Mouse (Mus musculus): ENCODE data around the gene Mgst2.

Gene Mgst2

GRCm38 (mm10) chr3:51660060-51660459, at the start of gene Mgst2:
TSS of gene Mgst2 (plus strand) at chr3:51660360.
- peak; percentile 43 for DNase-seq (ENCODE audit: low spot score)

GRCm38 (mm10) chr3:51611972-51612371, 48.2 kb upstream of the Mgst2 start:
- peak; percentile 63 for DNase-seq (ENCODE audit: low spot score)

GRCm38 (mm10) chr3:51612398-51613356, 47.5 kb upstream of the Mgst2 start:
- DNase-seq (ENCODE audit: low spot score), result no peak

- no peak for DNase-seq (ENCODE audit: low spot score)
Measured at GRCm38 (mm10) chr3:51614278-51614677, 45.9 kb upstream of the Mgst2 start.

GRCm38 (mm10) chr3:51623956-51624355, 36.2 kb upstream of the Mgst2 start:
- no peak for DNase-seq (ENCODE audit: low spot score)

GRCm38 (mm10) chr3:51627741-51628140, 32.4 kb upstream of the Mgst2 start:
- DNase-seq (ENCODE audit: low spot score), result no peak

GRCm38 (mm10) chr3:51628977-51629376, 31.2 kb upstream of the Mgst2 start:
- DNase-seq (ENCODE audit: low spot score), result no peak

- DNase-seq (ENCODE audit: low spot score), result no peak
Measured at GRCm38 (mm10) chr3:51630746-51631145, 29.4 kb upstream of the Mgst2 start.

- no peak for DNase-seq (ENCODE audit: low spot score)
Measured at GRCm38 (mm10) chr3:51631971-51632370, 28.2 kb upstream of the Mgst2 start.

- no peak for DNase-seq (ENCODE audit: low spot score)
Measured at GRCm38 (mm10) chr3:51634451-51634850, 25.7 kb upstream of the Mgst2 start.

GRCm38 (mm10) chr3:51635960-51636359, 24.2 kb upstream of the Mgst2 start:
- DNase-seq (ENCODE audit: low spot score), result no peak

- DNase-seq (ENCODE audit: low spot score), result no peak
Measured at GRCm38 (mm10) chr3:51636700-51637099, 23.5 kb upstream of the Mgst2 start.

GRCm38 (mm10) chr3:51637326-51637725, 22.8 kb upstream of the Mgst2 start:
- DNase-seq (ENCODE audit: low spot score), result no peak

- no peak for DNase-seq (ENCODE audit: low spot score)
Measured at GRCm38 (mm10) chr3:51638260-51638659, 21.9 kb upstream of the Mgst2 start.

GRCm38 (mm10) chr3:51645484-51645883, 14.7 kb upstream of the Mgst2 start:
- DNase-seq (ENCODE audit: low spot score), result no peak

GRCm38 (mm10) chr3:51646301-51646700, 13.9 kb upstream of the Mgst2 start:
- DNase-seq (ENCODE audit: low spot score), result peak; percentile 33

- DNase-seq (ENCODE audit: low spot score), result no peak
Measured at GRCm38 (mm10) chr3:51647356-51647755, 12.8 kb upstream of the Mgst2 start.

GRCm38 (mm10) chr3:51648037-51648664, 12.0 kb upstream of the Mgst2 start:
- peak; percentile 73 for DNase-seq (ENCODE audit: low spot score)

- peak; percentile 55 for DNase-seq (ENCODE audit: low spot score)
Measured at GRCm38 (mm10) chr3:51649426-51649825, 10.7 kb upstream of the Mgst2 start.

GRCm38 (mm10) chr3:51649986-51650385, 10.2 kb upstream of the Mgst2 start:
- DNase-seq (ENCODE audit: low spot score), result no peak

- DNase-seq (ENCODE audit: low spot score), result no peak
Measured at GRCm38 (mm10) chr3:51651149-51651548, 9.0 kb upstream of the Mgst2 start.

- peak; percentile 83 for DNase-seq (ENCODE audit: low spot score)
Measured at GRCm38 (mm10) chr3:51652292-51652691, 7.9 kb upstream of the Mgst2 start.

GRCm38 (mm10) chr3:51652701-51653100, 7.5 kb upstream of the Mgst2 start:
- peak; percentile 87 for DNase-seq (ENCODE audit: low spot score)

Measured in yolk sac, embryonic 10.5 days (tissue).